Mouse (Mus musculus) regulatory T cell (primary cell): ENCODE data around the gene Tmeff1.
"Not testable (repeated sequence)": the region's sequence is repeated elsewhere in the genome, so short reads cannot be mapped to it uniquely, and the experiment has no call there.

ENCODE experiments used
- in situ Hi-C: fragments of 300-600 bp; cut with MboI, MseI; formaldehyde crosslinking; loops from one replicate; pipeline ENCODE4 v1.15.1; 2025; ENCODE audit warnings: high pct_unique_total_duplicates

Tmeff1 gene

GRCm38 (mm10) chr4:48677276-48677675 lies 92.3 kb downstream of the Tmeff1 start:
- in situ Hi-C loops, result no loop called here

DNA sequence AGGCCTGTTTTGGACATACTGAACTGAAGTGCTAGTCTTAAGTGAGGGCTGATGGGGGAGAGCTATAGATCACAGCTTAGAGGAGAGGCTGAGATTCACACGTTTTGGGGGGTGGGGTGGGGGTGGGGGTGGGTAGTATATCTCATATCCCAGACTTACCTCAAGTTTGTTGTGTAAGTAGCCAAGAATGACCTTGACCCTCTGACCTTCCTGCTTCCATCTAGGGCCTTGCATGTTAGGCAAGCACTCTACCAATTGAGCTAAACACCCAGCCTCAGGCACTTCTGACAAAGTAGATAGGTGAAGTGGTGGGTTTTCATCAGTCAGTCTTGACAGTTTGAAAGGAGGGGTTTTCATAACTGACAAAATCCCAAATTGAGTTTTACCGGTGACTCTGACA lies 92.8 kb downstream of the Tmeff1 start:
- in situ Hi-C loops, result no loop called here

DNA sequence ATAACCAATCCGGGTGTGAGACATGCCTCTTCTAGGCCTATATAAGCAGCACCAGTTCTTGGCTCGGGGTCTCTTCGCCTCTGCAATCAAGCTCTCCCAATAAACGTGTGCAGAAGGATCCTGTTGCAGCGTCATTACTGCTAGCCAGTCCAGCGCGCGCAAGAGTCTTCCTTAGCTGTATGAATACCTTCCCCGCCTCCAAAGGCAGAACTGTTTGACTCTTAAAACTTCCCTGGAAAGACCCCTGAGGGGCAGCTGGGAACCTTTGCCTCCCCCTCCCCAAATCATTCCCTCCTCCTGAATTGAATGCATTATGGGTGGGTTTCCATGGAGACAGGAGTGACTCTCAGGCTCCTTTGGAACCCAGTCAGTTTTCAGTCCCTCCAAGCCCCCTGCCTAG lies 93.8 kb downstream of the Tmeff1 start:
- in situ Hi-C loops, result no loop called here

GRCm38 (mm10) chr4:48679728-48680127 lies 94.8 kb downstream of the Tmeff1 start:
- in situ Hi-C loops, result not testable (repeated sequence)

DNA sequence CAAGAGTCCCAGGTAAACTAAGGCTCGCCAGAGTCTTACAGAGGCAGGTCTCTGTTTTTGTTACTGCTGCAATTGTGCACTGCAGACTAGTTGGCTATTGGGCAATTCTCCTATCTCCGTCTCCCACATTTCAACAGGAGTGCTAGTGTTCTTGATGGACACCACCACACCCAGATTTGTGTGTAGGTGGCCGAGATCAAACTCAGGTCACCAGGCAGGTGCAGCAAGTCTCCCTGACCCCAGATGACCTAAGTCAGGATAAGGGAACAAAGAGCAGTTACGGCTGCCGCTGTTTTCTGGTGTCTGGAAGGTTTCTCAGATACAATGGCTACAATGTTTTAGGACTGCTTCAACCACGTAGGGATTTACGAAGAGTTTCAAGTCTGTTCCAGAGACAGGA lies 95.2 kb downstream of the Tmeff1 start:
- in situ Hi-C loops, result no loop called here

DNA sequence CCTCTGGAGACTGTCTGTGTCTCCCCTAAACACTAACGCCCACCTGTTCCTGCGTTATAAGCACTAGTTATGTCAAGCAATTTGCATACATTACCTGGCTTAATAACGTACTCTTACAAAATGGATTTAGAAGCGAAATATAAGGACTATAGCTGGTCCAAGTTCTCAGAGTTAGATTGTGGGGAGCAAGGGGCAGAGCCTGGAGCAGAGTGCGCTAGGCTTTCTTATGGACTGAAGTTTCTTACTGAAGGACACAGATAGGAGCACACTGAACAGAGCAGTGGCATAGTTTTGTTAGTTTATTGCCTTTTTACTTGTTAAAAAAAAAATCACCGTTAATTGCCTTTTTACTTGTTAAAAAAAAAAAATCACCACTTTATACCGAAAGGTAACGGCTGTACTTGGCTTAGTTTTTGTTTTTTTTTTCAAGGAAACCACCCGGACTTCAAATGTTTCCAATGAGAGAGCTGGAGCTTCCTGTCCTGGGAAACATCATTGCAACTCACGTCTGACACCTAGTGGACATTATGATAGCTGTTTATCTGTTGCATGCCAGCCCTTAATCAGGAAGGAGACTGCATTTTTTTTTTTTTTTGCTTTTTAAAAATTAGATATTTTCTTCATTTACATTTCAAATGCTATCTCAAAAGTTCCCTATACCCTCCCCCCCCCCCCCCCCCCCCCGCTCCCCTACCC lies 95.8 kb downstream of the Tmeff1 start:
- in situ Hi-C loops, result no loop called here

GRCm38 (mm10) chr4:48683126-48683525 lies 98.2 kb downstream of the Tmeff1 start:
- in situ Hi-C loops, result no loop called here

GRCm38 (mm10) chr4:48683633-48684209 lies 98.7 kb downstream of the Tmeff1 start:
- in situ Hi-C loops, result not testable (repeated sequence)

DNA sequence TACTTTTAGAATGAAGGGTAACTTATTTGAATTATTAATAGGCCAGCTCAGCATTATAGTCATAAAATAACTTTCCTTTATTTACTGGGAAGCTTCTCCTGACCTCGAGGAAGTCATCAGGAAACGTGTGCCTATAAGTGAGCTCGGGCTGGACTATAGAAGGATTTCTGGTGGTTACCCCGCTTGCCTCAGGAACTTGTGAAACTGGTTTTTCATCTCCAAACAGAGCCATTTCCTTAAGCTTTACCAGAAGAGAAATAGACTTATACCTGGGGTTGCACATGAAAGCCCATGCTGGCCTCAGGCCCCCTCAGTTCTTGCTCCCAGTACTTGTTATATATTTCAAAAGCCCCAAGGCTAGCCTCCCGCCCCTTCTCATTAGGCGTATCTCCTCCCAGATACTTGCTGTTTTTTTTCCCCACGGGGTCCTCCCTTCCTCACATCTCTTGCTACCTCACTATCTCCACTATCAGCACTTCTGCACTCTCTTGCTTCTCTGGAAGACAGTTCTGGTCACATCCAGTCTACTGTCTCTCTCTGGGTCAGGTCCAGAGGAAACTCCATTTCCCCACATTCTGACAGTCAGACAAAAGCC lies 99.7 kb downstream of the Tmeff1 start:
- in situ Hi-C loops, result no loop called here

DNA sequence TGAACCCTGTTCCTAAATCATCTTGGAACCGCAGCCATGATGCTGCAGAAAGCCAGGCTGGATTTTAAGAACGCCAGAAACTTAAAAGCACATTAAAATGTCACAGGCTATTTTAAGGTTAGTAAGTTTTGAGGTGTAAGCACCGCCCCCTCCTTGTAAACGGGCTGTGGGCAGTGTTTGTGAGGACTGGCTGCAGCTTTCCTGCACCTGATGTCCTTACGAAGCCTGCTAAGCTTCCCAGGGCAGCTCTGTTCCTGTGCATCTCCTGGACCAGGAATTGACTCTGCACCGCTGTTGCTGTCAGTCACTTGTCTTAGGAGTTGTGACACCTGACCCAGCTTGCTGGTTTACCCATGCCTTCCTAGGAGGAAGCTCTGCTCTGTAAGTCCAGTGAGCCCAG lies 103.2 kb downstream of the Tmeff1 start:
- in situ Hi-C loops, result no loop called here

GRCm38 (mm10) chr4:48690640-48691039 lies 105.7 kb downstream of the Tmeff1 start:
- in situ Hi-C loops, result no loop called here

DNA sequence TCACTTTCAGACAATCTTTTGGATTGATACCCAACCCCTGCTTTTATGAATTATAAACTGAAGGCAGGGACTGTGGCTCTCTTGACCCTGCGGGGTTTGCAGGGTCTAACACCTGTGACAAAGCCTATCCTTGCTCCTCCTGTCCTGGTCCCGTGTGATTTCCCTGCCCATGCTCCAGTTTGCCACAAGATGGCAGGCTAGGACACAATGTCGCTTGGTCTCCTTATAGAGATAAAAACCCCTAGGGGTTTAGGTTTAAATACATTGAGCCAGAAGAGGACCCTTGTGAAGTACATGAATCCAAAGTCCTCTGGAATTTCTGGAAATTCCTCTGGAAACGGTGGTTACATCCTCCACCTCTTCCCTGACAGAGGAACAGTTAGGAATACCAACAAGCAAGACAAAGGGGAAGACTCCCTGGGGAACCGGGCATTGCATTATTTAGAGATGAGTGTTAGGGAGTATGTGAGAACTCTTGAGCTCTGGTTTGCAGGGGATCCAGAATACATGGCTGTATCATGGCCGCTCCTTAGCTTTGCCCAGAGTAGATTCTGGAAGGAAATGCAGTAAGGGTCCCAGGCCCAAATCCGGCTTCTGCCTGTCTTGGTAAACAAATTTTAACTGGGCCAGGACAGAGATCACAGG lies 106.9 kb downstream of the Tmeff1 start:
- in situ Hi-C loops, result no loop called here

GRCm38 (mm10) chr4:48692736-48693292 lies 107.8 kb downstream of the Tmeff1 start:
- in situ Hi-C loops, result no loop called here

- in situ Hi-C loops, result no loop called here
Measured at GRCm38 (mm10) chr4:48696706-48697105, 111.7 kb downstream of the Tmeff1 start.

DNA sequence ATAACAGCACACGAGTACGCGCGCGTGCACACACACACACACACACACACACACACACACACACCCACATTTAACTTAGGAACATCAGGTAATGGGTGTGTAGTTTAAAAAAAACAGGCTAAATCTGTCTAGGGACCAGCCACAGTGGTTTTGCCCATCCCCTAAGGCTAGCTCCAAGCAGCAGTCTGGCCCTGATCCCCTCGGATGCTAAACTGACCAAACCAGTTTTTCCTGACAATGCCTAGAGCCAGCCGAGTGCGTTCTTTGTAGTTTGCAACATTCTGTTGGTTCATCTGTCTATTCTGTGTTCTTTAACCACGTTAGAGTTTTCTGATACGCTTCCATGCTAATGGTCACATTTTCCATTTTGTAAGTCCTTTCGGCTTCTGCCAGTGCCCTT lies 112.3 kb downstream of the Tmeff1 start:
- in situ Hi-C loops, result no loop called here
